Mouse (Mus musculus) forebrain, embryonic 15.5 days (tissue): ENCODE data around the gene Hrg. TPM values are rescaled to one million over a fixed set of nuclear protein-coding genes. Genes with fewer than 3 reads are reported as not detected.

Source experiments
- ATAC-seq: fragments of 200-750 bp; cut with Nextera tagmentation; replicated peaks from 2 replicates; pipeline ENCODE4 v1.8.0; 2017; ENCODE audit warnings: mild to moderate bottlenecking, moderate TSS enrichment, moderate library complexity
- H3K27ac ChIP-seq: fragments of 300-500 bp; sonication (generic); replicated peaks from 2 replicates; pipeline ENCODE4 v1.5.1; 2015; ENCODE audit warnings: mild to moderate bottlenecking, inconsistent platforms
- H3K27me3 ChIP-seq: fragments of 300-500 bp; sonication (generic); 2 replicates; pipeline ENCODE4 v1.6.1; 2015; ENCODE audit warnings: inconsistent platforms
- H3K36me3 ChIP-seq: fragments of 300-500 bp; sonication (generic); 2 replicates; pipeline ENCODE4 v1.6.1; 2015; ENCODE audit warnings: mild to moderate bottlenecking, inconsistent platforms
- H3K4me1 ChIP-seq: fragments of 300-500 bp; sonication (generic); 2 replicates; pipeline ENCODE4 v1.6.1; 2015; ENCODE audit warnings: inconsistent platforms
- H3K4me2 ChIP-seq: fragments of 300-500 bp; sonication (generic); replicated peaks from 2 replicates; pipeline ENCODE4 v1.6.1; 2015; ENCODE audit warnings: mild to moderate bottlenecking, inconsistent platforms
- H3K4me3 ChIP-seq: fragments of 300-500 bp; sonication (generic); 2 replicates; pipeline ENCODE4 v1.5.1; 2015; ENCODE audit warnings: mild to moderate bottlenecking, inconsistent platforms
- H3K9ac ChIP-seq: fragments of 300-500 bp; sonication (generic); replicated peaks from 2 replicates; pipeline ENCODE4 v1.6.1; 2015; ENCODE audit warnings: mild to moderate bottlenecking, inconsistent platforms
- H3K9me3 ChIP-seq: fragments of 300-500 bp; sonication (generic); 2 replicates; pipeline ENCODE4 v1.6.1; 2016; ENCODE audit warnings: inconsistent platforms
- WGBS: fragments of 180-500 bp; shearing (Covaris S2); methylation state at CpG from one replicate; pipeline ENCODE4 v1.1.7; 2015; ENCODE audit warnings: mixed read lengths; 5-methylcytosine and 5-hydroxymethylcytosine counted together
- polyA plus RNA-seq: library from polyadenylated mRNA; unstranded; fragments of >200 nt; fragmentation: Nextera tagmentation; extraction: Ambion mirVana; gene quantifications from 2 replicates; pipeline ENCODE4 v1.2.1, GENCODE M21; 2015

Gene Hrg
- not detected in 2 replicates for polyA plus RNA-seq

GRCm38 (mm10) chr16:22950840-22951395 lies at the start of gene Hrg:
TSS of gene Hrg (plus strand) at chr16:22951072.
- no peaks in the 10 kb centered on the region for H3K27me3 ChIP-seq
- no peak within 1 kb of the TSS for H3K27ac ChIP-seq
- no peak for ATAC-seq
- no peak within 1 kb of the TSS for H3K9ac ChIP-seq
- no peak within 1 kb of the TSS for H3K4me3 ChIP-seq
- WGBS: 91% methylated on average over 6 of the region's 6 CpGs
- no peaks in the 10 kb centered on the region for H3K4me1 ChIP-seq
- no peak within 1 kb of the TSS for H3K4me2 ChIP-seq
- no peaks in the 10 kb centered on the region for H3K36me3 ChIP-seq
- H3K9me3 ChIP-seq: no peaks in the 10 kb centered on the region

- no peak overlapping the region for H3K27ac ChIP-seq
- WGBS: 90% methylated on average over 3 of the region's 3 CpGs
- H3K36me3 ChIP-seq: no peaks in the 10 kb centered on the region
- H3K4me1 ChIP-seq: no peaks in the 10 kb centered on the region
- H3K9ac ChIP-seq: no peak overlapping the region
- H3K9me3 ChIP-seq: no peaks in the 10 kb centered on the region
- H3K4me3 ChIP-seq: no peak overlapping the region
- no peaks in the 10 kb centered on the region for H3K27me3 ChIP-seq
- no peak overlapping the region for H3K4me2 ChIP-seq
- no peak for ATAC-seq
Observed at GRCm38 (mm10) chr16:22901326-22901725, 49.5 kb upstream of the Hrg start.

- ATAC-seq: no peak
- H3K4me3 ChIP-seq: no peak overlapping the region
- H3K27me3 ChIP-seq: no peaks in the 10 kb centered on the region
- no peak overlapping the region for H3K27ac ChIP-seq
- H3K36me3 ChIP-seq: no peaks in the 10 kb centered on the region
- no peak overlapping the region for H3K4me2 ChIP-seq
- no peak overlapping the region for H3K9ac ChIP-seq
- H3K9me3 ChIP-seq: no peaks in the 10 kb centered on the region
- no peaks in the 10 kb centered on the region for H3K4me1 ChIP-seq
- WGBS: 92% methylated on average over 6 of the region's 6 CpGs
Observed at GRCm38 (mm10) chr16:22909290-22909689, 41.6 kb upstream of the Hrg start.

GRCm38 (mm10) chr16:22911986-22912385 lies 38.9 kb upstream of the Hrg start:
- 83% methylated on average over 3 of the region's 3 CpGs for WGBS
- no peak overlapping the region for H3K4me2 ChIP-seq

GRCm38 (mm10) chr16:22912886-22913285 lies 38.0 kb upstream of the Hrg start:
- 89% methylated on average over 6 of the region's 6 CpGs for WGBS
- H3K27me3 ChIP-seq: no peaks in the 10 kb centered on the region
- ATAC-seq: no peak
- no peaks in the 10 kb centered on the region for H3K4me1 ChIP-seq
- no peak overlapping the region for H3K4me3 ChIP-seq
- H3K9me3 ChIP-seq: no peaks in the 10 kb centered on the region
- H3K4me2 ChIP-seq: no peak overlapping the region
- H3K36me3 ChIP-seq: no peaks in the 10 kb centered on the region
- no peak overlapping the region for H3K9ac ChIP-seq
- no peak overlapping the region for H3K27ac ChIP-seq

More at GRCm38 (mm10) chr16:22911986-22912385, 38.9 kb upstream of the Hrg start:
- no peak for ATAC-seq
- Histone ChIP-seq H3K36me3 (no peaks in the 10 kb centered on the region), H3K4me3 (no peak overlapping the region), H3K4me1 (no peaks in the 10 kb centered on the region), H3K27me3 (no peaks in the 10 kb centered on the region), H3K27ac (no peak overlapping the region), H3K9me3 (no peaks in the 10 kb centered on the region), H3K9ac (no peak overlapping the region)

- Histone ChIP-seq H3K9me3 (no peaks in the 10 kb centered on the region), H3K9ac (no peak overlapping the region), H3K27me3 (no peaks in the 10 kb centered on the region), H3K36me3 (no peaks in the 10 kb centered on the region), H3K4me1 (no peaks in the 10 kb centered on the region), H3K4me2 (no peak overlapping the region), H3K27ac (no peak overlapping the region), H3K4me3 (no peak overlapping the region)
- ATAC-seq: no peak
Observed at GRCm38 (mm10) chr16:22914276-22914675, 36.6 kb upstream of the Hrg start.

GRCm38 (mm10) chr16:22918034-22918433 lies 32.8 kb upstream of the Hrg start, which contains the start of gene Fetub:
TSS of gene Fetub (plus strand) at chr16:22918334.
- no peaks in the 10 kb centered on the region for H3K9me3 ChIP-seq
- H3K27ac ChIP-seq: no peak within 1 kb of the TSS
- H3K36me3 ChIP-seq: no peaks in the 10 kb centered on the region
- no peak for ATAC-seq
- H3K27me3 ChIP-seq: no peaks in the 10 kb centered on the region
- H3K4me1 ChIP-seq: no peaks in the 10 kb centered on the region
- H3K9ac ChIP-seq: no peak within 1 kb of the TSS
- H3K4me2 ChIP-seq: no peak within 1 kb of the TSS
- H3K4me3 ChIP-seq: no peak within 1 kb of the TSS
- WGBS: 70% methylated on average over 5 of the region's 5 CpGs

- ATAC-seq: no peak
- WGBS: 66% methylated on average over 15 of the region's 15 CpGs
Observed at GRCm38 (mm10) chr16:22918664-22919312, 32.1 kb upstream of the Hrg start.

GRCm38 (mm10) chr16:22919971-22920854 lies 30.7 kb upstream of the Hrg start:
- no peak overlapping the region for H3K4me3 ChIP-seq
- ATAC-seq: no peak
- 72% methylated on average over 18 of the region's 18 CpGs for WGBS
- H3K9me3 ChIP-seq: no peaks in the 10 kb centered on the region
- no peak overlapping the region for H3K27ac ChIP-seq
- no peaks in the 10 kb centered on the region for H3K36me3 ChIP-seq
- H3K4me2 ChIP-seq: no peak overlapping the region
- H3K4me1 ChIP-seq: no peaks in the 10 kb centered on the region
- no peaks in the 10 kb centered on the region for H3K27me3 ChIP-seq
- no peak overlapping the region for H3K9ac ChIP-seq

More at GRCm38 (mm10) chr16:22918664-22919312, 32.1 kb upstream of the Hrg start:
- no peaks in the 10 kb centered on the region for H3K36me3 ChIP-seq
- no peak overlapping the region for H3K9ac ChIP-seq
- H3K9me3 ChIP-seq: no peaks in the 10 kb centered on the region
- H3K27ac ChIP-seq: no peak overlapping the region
- no peak overlapping the region for H3K4me2 ChIP-seq
- H3K27me3 ChIP-seq: no peaks in the 10 kb centered on the region
- H3K4me3 ChIP-seq: no peak overlapping the region
- no peaks in the 10 kb centered on the region for H3K4me1 ChIP-seq

- no peaks in the 10 kb centered on the region for H3K9me3 ChIP-seq
- ATAC-seq: no peak
- H3K4me2 ChIP-seq: no peak overlapping the region
- no peaks in the 10 kb centered on the region for H3K27me3 ChIP-seq
- H3K9ac ChIP-seq: no peak overlapping the region
- no peaks in the 10 kb centered on the region for H3K36me3 ChIP-seq
- H3K4me1 ChIP-seq: no peaks in the 10 kb centered on the region
- H3K27ac ChIP-seq: no peak overlapping the region
- H3K4me3 ChIP-seq: no peak overlapping the region
- 93% methylated on average over 5 of the region's 5 CpGs for WGBS
Observed at GRCm38 (mm10) chr16:22921761-22922160, 29.1 kb upstream of the Hrg start.

- Histone ChIP-seq H3K36me3 (no peaks in the 10 kb centered on the region), H3K27ac (no peak overlapping the region), H3K4me3 (no peak overlapping the region), H3K27me3 (no peaks in the 10 kb centered on the region), H3K9ac (no peak overlapping the region), H3K4me1 (no peaks in the 10 kb centered on the region), H3K9me3 (no peaks in the 10 kb centered on the region), H3K4me2 (no peak overlapping the region)
- 92% methylated on average over 4 of the region's 4 CpGs for WGBS
- no peak for ATAC-seq
Observed at GRCm38 (mm10) chr16:22922433-22922832, 28.4 kb upstream of the Hrg start.

GRCm38 (mm10) chr16:22929575-22929974 lies 21.3 kb upstream of the Hrg start:
- Histone ChIP-seq H3K9ac (no peak overlapping the region), H3K4me3 (no peak overlapping the region), H3K4me2 (no peak overlapping the region), H3K27me3 (no peaks in the 10 kb centered on the region), H3K36me3 (no peaks in the 10 kb centered on the region), H3K9me3 (no peaks in the 10 kb centered on the region), H3K4me1 (no peaks in the 10 kb centered on the region), H3K27ac (no peak overlapping the region)
- peak; percentile 63; the same call in 1 of the 2 replicates for ATAC-seq
- WGBS: 60% methylated on average over 6 of the region's 6 CpGs
